Mouse (Mus musculus) testis, adult 2 months (tissue): ENCODE data around the gene Stat1. TPM values are rescaled to one million over a fixed set of nuclear protein-coding genes. Genes with fewer than 3 reads are reported as not detected.

Experiments
- H3K27ac ChIP-seq: fragments of 200-500 bp; 2 replicates; pipeline ENCODE4 v1.5.1; 2012; ENCODE audit warnings: low read depth, low read length; ENCODE audit not compliant: control insufficient read depth, insufficient read depth
- H3K27me3 ChIP-seq: fragments of 200-500 bp; 2 replicates; pipeline ENCODE4 v1.6.1; 2012; ENCODE audit warnings: mild to moderate bottlenecking, low read length, moderate library complexity; ENCODE audit not compliant: control insufficient read depth, insufficient read depth
- H3K36me3 ChIP-seq: fragments of 200-500 bp; 2 replicates; pipeline ENCODE4 v1.6.1; 2012; ENCODE audit warnings: mild to moderate bottlenecking, low read length; ENCODE audit not compliant: control insufficient read depth, insufficient read depth
- H3K4me1 ChIP-seq: fragments of 200-500 bp; 2 replicates; pipeline ENCODE4 v1.6.1; 2012; ENCODE audit warnings: low read length; ENCODE audit not compliant: control insufficient read depth, insufficient read depth
- H3K4me3 ChIP-seq: fragments of 200-500 bp; 2 replicates; pipeline ENCODE4 v1.5.1; 2012; ENCODE audit warnings: low read depth, mild to moderate bottlenecking, low read length, moderate library complexity, mixed read lengths; ENCODE audit not compliant: control insufficient read depth
- CTCF ChIP-seq: fragments of 200-500 bp; IDR thresholded peaks from 2 replicates; pipeline ENCODE4 v1.5.1; 2012; ENCODE audit warnings: low read depth, mild to moderate bottlenecking, inconsistent platforms, low read length, moderate library complexity; ENCODE audit not compliant: control insufficient read depth, insufficient read depth, insufficient replicate concordance
- POLR2A ChIP-seq: fragments of 200-500 bp; IDR thresholded peaks from 2 replicates; pipeline ENCODE4 v1.6.1; 2012; ENCODE audit warnings: low read depth, mild to moderate bottlenecking, inconsistent platforms, low read length, moderate library complexity; ENCODE audit not compliant: control insufficient read depth
- polyA plus RNA-seq: library from polyadenylated mRNA; depleted of rRNA; stranded (reverse); fragments of >200 nt; gene quantifications from 2 replicates; pipeline ENCODE4 v1.2.3, GENCODE M21; 2012

Gene Stat1
- polyA plus RNA-seq, 1 experiment: 8.3 TPM

DNA sequence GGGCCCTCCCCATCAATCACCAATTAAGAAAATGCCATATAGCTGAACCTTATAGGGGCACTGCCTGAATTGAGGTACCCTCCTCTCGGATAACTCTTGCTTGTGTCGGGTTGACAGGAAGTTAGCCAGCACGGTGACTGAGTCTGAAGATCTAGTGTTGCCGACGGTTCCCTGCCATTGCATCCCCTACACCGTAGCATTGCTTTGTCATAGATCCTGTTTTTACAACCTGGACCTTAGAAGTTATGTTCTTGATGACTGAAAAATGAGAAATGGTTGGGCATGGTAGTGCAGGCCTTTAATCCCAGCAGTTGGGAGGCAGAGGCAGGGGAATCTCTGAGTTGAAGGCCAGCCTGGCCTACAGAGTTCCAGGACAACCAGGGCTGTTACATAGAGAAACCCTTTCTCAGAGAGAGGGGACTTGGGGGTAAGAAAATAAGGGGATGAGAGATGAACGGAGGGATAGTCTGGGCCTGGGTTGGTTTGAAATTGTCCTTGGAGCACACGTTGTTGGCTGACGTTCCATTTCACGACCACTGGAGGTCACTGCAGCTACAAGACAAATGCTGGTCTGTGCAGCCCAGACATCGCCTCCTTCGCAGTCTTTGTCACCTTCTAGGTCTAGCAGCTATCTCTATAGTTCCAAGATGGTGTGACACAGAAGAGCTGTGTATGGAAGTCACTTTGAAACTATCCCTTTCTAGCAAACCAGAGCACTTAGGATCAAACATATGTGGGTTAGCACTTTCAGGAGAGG is 27.2 kb downstream of the Stat1 start:
- TF ChIP-seq CTCF: peak; percentile 57; the same call in 1 of the 2 replicates
- TF ChIP-seq POLR2A: no peak

DNA sequence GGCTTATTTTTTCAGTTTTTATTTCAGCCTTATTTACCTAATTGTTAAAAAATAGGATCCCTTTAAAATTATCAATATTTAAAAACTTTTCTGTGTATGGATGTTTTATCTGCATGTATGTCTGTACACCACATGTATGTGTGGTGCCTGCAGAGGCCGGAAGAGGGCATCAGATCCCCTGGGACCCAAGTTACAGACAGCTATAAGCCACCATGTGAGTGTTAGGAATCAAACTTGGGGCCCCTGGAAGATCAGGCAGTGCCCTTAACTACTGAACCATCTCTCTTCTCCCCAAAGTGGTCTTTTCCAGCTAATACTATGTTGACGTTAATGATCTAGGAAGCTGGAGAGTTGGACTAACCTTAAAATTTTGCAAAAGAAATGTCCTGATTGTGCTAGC is 28.2 kb downstream of the Stat1 start:
- Histone ChIP-seq H3K36me3 (peaks cover 3% of the 10 kb centered on the region), H3K27me3 (no peaks in the 10 kb centered on the region), H3K4me1 (no peaks in the 10 kb centered on the region), H3K27ac (no peak overlapping the region), H3K4me3 (no peak overlapping the region)
- TF ChIP-seq POLR2A (no peak), CTCF (no peak)

More for the DNA sequence above, 27.2 kb downstream of the Stat1 start:
- no peaks in the 10 kb centered on the region for H3K4me1 ChIP-seq
- H3K27me3 ChIP-seq: no peaks in the 10 kb centered on the region
- peaks cover 3% of the 10 kb centered on the region for H3K36me3 ChIP-seq
- H3K4me3 ChIP-seq: no peak overlapping the region
- H3K27ac ChIP-seq: no peak overlapping the region

DNA sequence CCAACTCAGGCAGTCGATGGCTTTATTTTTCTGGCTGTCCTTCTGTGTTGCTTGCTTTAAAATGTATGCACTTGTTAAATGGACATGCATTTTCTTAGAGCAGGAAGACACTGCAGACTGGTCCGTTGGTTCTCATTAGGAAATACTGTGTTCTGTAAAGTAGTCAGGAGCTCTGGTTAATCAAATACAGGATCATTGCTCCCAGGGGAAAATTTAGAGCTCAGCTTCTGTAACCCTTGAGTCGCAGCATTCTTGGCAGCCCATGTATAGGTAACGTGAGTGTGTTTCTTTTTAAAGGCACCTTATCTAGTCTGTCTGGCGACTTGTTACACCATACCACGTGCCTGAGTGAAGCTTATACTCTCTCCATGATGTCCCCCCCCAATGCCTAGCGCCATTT is 28.9 kb downstream of the Stat1 start:
- H3K36me3 ChIP-seq: peaks cover 3% of the 10 kb centered on the region
- TF ChIP-seq POLR2A (no peak), CTCF (no peak)
- H3K4me3 ChIP-seq: no peak overlapping the region
- no peaks in the 10 kb centered on the region for H3K4me1 ChIP-seq
- no peaks in the 10 kb centered on the region for H3K27me3 ChIP-seq
- no peak overlapping the region for H3K27ac ChIP-seq

DNA sequence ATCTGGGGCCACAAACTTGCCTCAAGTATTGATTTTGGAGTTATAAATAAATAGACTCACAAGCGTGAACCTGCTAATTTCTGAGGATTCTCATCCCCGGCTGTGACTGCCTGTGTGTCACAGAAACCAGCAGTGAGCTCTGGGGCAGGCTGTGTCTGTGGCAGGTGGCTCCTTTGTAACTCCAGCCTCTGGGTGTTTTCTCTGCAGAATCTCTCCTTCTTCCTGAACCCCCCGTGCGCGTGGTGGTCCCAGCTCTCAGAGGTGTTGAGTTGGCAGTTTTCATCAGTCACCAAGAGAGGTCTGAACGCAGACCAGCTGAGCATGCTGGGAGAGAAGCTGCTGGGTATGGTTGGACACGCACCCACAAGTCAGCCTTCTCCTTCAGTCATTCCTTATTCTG is 29.5 kb downstream of the Stat1 start:
- peaks cover 3% of the 10 kb centered on the region for H3K36me3 ChIP-seq
- no peak overlapping the region for H3K4me3 ChIP-seq

DNA sequence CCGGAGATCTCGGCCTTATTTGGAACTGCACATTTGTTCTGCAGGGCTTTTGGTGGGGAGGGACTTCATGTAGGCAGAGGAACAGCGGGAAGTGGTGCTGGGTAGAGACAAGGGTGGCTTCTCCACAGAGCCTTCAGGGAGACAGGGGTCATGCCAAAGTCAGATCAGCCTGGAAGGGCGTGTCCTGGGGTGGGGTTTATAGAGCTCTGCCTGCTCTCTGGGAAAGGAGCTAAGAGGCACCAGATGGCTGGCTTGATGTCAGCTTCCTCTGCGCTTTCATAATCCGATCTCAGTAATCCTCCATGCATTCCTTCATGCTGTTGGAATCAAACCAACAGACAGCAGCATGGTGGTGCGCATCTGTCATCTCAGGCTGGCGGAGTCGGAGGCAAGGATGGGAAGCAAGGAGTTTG is 30.7 kb downstream of the Stat1 start:
- TF ChIP-seq POLR2A (no peak), CTCF (no peak)
- no peak overlapping the region for H3K4me3 ChIP-seq

More for the DNA sequence above, 29.5 kb downstream of the Stat1 start:
- Histone ChIP-seq H3K27me3 (no peaks in the 10 kb centered on the region), H3K4me1 (no peaks in the 10 kb centered on the region), H3K27ac (no peak overlapping the region)
- no peak for TF ChIP-seq CTCF
- TF ChIP-seq POLR2A: no peak

DNA sequence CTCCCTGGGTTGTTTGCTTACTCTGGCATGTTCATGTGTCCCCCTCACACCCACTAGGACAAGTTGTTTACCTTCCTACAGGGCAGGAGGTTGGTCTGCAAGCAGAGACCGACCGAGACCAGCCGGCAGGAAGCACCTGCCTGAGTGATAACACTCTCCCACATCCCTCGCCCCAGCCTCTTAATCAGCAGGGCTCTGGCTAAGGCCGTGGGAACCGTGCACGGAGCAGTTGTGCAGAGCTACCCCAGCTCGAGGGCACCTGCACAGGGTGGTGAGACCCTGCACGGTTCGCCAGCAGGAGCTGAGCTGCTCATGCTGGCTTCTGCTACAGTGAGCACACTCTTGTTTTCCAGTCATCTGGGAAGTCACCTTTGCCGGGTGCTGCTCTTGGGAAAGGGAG is 31.4 kb downstream of the Stat1 start:
- TF ChIP-seq POLR2A (no peak), CTCF (no peak)
- H3K4me3 ChIP-seq: no peak overlapping the region
- peaks cover 4% of the 10 kb centered on the region for H3K36me3 ChIP-seq
- H3K27ac ChIP-seq: no peak overlapping the region
- H3K27me3 ChIP-seq: no peaks in the 10 kb centered on the region
- no peaks in the 10 kb centered on the region for H3K4me1 ChIP-seq

More for the DNA sequence above, 30.7 kb downstream of the Stat1 start:
- peaks cover 3% of the 10 kb centered on the region; the same call in 1 of the 2 replicates for H3K36me3 ChIP-seq
- no peaks in the 10 kb centered on the region for H3K4me1 ChIP-seq
- H3K27ac ChIP-seq: no peak overlapping the region
- no peaks in the 10 kb centered on the region for H3K27me3 ChIP-seq

DNA sequence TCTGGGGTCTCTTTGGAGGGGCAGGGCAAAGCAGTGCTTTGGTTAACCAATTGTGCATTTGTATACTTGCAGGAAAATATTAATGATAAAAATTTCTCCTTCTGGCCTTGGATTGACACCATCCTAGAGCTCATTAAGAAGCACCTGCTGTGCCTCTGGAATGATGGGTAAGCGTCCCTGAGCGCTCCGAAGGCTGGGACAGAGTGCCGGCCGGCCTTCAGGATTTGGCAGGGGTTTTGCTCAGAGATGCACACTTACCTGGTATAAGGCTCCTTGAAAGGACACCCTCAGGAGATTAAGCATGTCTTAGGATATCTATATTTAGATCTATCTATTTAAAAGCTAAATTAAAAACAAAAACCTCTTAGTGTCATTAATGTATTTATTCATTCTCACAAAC is 31.9 kb downstream of the Stat1 start:
- TF ChIP-seq POLR2A: no peak
- no peak for TF ChIP-seq CTCF
- no peak overlapping the region for H3K4me3 ChIP-seq
- H3K36me3 ChIP-seq: peaks cover 4% of the 10 kb centered on the region
- no peaks in the 10 kb centered on the region for H3K4me1 ChIP-seq
- H3K27ac ChIP-seq: no peak overlapping the region
- H3K27me3 ChIP-seq: no peaks in the 10 kb centered on the region
